Mouse (Mus musculus): ENCODE measurements around the gene A230072I06Rik.

- TF ChIP-seq POLR2A (IDR thresholded peaks at IDR 0.05; ENCODE audit: control insufficient read depth, extremely low read depth, insufficient read depth, low read length, poor library complexity) (no peak), CTCF (IDR thresholded peaks at IDR 0.05; ENCODE audit: borderline replicate concordance, control insufficient read depth, extremely low read depth, insufficient read depth, low read length, poor library complexity) (no peak)
Observed at GRCm38 (mm10) chr8:12312975-12313734, 34.5 kb downstream of the A230072I06Rik start.

Data from thymus, adult 2 months (tissue).